Mouse (Mus musculus): ENCODE data around the gene Cep68. TPM values are rescaled to one million over a fixed set of nuclear protein-coding genes. Genes with fewer than 3 reads are reported as not detected.

Gene Cep68
- polyA plus RNA-seq, 1 experiment from 2014 or later, result 29.4 TPM

DNA sequence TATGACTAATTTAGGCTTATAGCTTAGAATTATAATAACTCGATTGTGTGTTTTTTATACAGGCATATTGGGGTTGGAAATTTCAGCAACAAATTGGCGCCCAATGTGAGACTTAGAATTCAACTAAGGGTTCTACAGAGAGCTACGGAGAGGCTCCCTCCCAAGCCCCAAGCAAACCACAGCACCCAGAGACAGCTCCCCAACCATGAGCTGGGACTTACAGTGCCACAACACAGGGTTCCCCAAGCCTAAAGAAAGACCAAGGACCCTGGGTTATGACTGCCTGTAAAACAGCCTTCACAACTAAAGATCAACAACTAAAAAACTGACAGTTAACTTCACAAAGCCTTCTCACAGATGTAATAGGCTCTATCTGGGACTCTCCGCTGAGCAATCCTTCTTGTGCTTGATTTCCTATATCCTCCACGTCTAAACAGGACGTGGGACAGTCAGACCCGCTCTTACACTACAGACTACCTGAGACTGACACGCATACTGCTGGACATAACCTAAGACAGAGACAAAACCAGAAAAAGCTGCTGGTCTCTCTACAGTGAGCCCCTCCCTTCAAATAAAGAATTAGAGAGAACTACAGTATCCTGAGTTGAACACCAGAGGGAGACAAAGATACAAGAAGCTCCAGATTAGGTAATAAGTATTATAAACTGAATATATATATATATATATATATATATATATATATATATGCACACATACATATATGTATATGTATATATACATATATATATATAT, 13.6 kb upstream of the Cep68 start:
- H3K36me3 ChIP-seq (ENCODE audit: control insufficient read depth, insufficient read depth, low read length), result no peaks in the 10 kb centered on the region
- DNase-seq (ENCODE audit: low spot score, missing footprints) (peak; percentile 88), ATAC-seq (ENCODE audit: low FRiP score) (no peak)
- no peak overlapping the region for H3K27ac ChIP-seq (ENCODE audit: low read depth, low read length)
- H3K9me3 ChIP-seq (ENCODE audit: control insufficient read depth, low read length), result no peaks in the 10 kb centered on the region
- 57% methylated on average over 8 of the region's 8 CpGs for whole genome bisulfite sequencing
- H3K9ac ChIP-seq (ENCODE audit: low read length), result no peak overlapping the region
- H3K4me2 ChIP-seq, result no peak overlapping the region
- no peaks in the 10 kb centered on the region for H3K4me1 ChIP-seq (ENCODE audit: control insufficient read depth, insufficient read depth, low read length)
- no peaks in the 10 kb centered on the region for H3K27me3 ChIP-seq (ENCODE audit: control insufficient read depth, insufficient read depth, low read length)
- H3K4me3 ChIP-seq (ENCODE audit: low read depth, low read length), result no peak overlapping the region

DNA sequence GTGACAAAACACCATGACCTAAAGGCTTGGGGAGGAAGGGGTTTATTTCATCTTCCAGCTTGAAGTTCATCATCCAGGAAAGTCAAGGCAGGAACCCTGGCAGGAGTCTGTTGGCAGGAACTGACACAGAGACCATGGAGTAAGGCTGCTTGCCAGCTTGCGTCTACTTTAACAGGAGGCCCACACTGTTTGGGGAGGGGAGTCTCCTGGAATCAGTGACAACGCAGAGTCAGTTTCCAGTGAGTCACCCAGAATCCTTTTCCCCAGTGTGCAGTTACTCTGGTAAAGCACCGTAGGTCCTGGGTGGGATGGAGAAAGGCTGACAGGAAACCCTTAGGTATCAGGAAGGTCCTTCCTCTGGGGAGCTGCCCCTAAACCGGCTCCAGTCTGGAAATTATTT, 5.6 kb upstream of the Cep68 start:
- Histone ChIP-seq H3K4me3 (ENCODE audit: low read depth, low read length) (no peak overlapping the region), H3K9me3 (ENCODE audit: control insufficient read depth, low read length) (no peaks in the 10 kb centered on the region), H3K9ac (ENCODE audit: low read length) (no peak overlapping the region), H3K27me3 (ENCODE audit: control insufficient read depth, insufficient read depth, low read length) (no peaks in the 10 kb centered on the region), H3K4me2 (no peak overlapping the region), H3K36me3 (ENCODE audit: control insufficient read depth, insufficient read depth, low read length) (no peaks in the 10 kb centered on the region), H3K27ac (ENCODE audit: low read depth, low read length) (no peak overlapping the region), H3K4me1 (ENCODE audit: control insufficient read depth, insufficient read depth, low read length) (no peaks in the 10 kb centered on the region)
- WGBS, result 93% methylated on average over 4 of the region's 4 CpGs
- DNase-seq (ENCODE audit: low spot score, missing footprints) (no peak), ATAC-seq (ENCODE audit: low FRiP score) (no peak)

- Histone ChIP-seq H3K9me3 (ENCODE audit: control insufficient read depth, low read length) (no peaks in the 10 kb centered on the region), H3K4me2 (no peak overlapping the region), H3K9ac (ENCODE audit: low read length) (no peak overlapping the region), H3K4me3 (ENCODE audit: low read depth, low read length) (no peak overlapping the region), H3K4me1 (ENCODE audit: control insufficient read depth, insufficient read depth, low read length) (peaks cover 5% of the 10 kb centered on the region; the same call in 1 of the 2 replicates), H3K27ac (ENCODE audit: low read depth, low read length) (no peak overlapping the region), H3K36me3 (ENCODE audit: control insufficient read depth, insufficient read depth, low read length) (no peaks in the 10 kb centered on the region), H3K27me3 (ENCODE audit: control insufficient read depth, insufficient read depth, low read length) (no peaks in the 10 kb centered on the region)
- ATAC-seq (ENCODE audit: low FRiP score) (no peak), DNase-seq (ENCODE audit: low spot score, missing footprints) (no peak)
- WGBS, result 78% methylated on average over 2 of the region's 2 CpGs
These were observed 3.9 kb upstream of the Cep68 start for GRCm38 (mm10) chr11:20253088-20253487.

DNA sequence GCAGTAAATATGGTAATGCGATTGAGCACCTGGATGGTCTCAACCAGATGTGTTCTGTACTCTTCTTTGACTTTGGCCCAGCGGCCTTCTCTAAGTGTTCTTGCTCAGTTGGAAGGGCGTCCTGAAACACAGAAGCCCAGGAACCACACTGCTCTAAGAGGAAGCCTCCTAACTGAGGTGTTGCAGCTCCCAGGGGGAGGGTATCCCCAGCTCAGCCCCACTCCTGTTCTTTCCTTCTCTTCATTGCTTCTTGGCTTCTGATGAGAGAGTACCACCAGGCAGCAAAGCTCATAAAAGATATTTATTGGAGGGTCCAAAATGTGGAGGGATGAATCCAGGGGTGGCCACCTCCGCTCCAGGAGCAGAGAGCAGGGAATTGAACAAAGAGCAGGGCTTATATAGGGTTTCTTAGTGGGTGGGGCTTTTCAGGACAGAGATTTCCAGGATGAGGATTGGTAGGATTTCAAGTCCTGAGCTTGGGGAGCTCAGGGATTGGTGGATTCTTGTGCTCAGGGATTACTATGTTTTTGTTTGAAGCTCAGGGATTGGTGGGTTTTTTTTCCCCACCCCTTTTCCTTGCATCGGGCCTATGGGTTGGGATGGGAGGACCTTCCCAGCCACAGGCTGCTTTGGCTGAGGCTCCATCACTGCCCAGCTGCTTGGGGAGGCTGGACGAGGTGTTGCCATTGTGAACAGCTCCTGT, 1.4 kb upstream of the Cep68 start:
- Histone ChIP-seq H3K4me3 (ENCODE audit: low read depth, low read length) (no peak overlapping the region), H3K36me3 (ENCODE audit: control insufficient read depth, insufficient read depth, low read length) (no peaks in the 10 kb centered on the region), H3K9ac (ENCODE audit: low read length) (no peak overlapping the region), H3K27ac (ENCODE audit: low read depth, low read length) (no peak overlapping the region), H3K4me2 (no peak overlapping the region), H3K9me3 (ENCODE audit: control insufficient read depth, low read length) (no peaks in the 10 kb centered on the region), H3K4me1 (ENCODE audit: control insufficient read depth, insufficient read depth, low read length) (peaks cover 20% of the 10 kb centered on the region), H3K27me3 (ENCODE audit: control insufficient read depth, insufficient read depth, low read length) (no peaks in the 10 kb centered on the region)
- ATAC-seq (ENCODE audit: low FRiP score) (no peak), DNase-seq (ENCODE audit: low spot score, missing footprints) (no peak)
- WGBS, result 92% methylated on average over 6 of the region's 6 CpGs

- WGBS, result under 1% methylated on average over 39 of the region's 39 CpGs
- H3K9ac ChIP-seq (ENCODE audit: low read length), result peak overlapping the region; percentile 97
- H3K36me3 ChIP-seq (ENCODE audit: control insufficient read depth, insufficient read depth, low read length), result no peaks in the 10 kb centered on the region; the same call in 1 of the 2 replicates
- peak overlapping the region; percentile 62 for H3K4me2 ChIP-seq
- no peaks in the 10 kb centered on the region for H3K27me3 ChIP-seq (ENCODE audit: control insufficient read depth, insufficient read depth, low read length)
- ATAC-seq (ENCODE audit: low FRiP score) (peak; percentile 78), DNase-seq (ENCODE audit: low spot score, missing footprints) (peak; percentile 96)
- H3K4me3 ChIP-seq (ENCODE audit: low read depth, low read length), result peak overlapping the region; percentile 87
- peak overlapping the region; percentile 68; the same call in 1 of the 2 replicates for H3K27ac ChIP-seq (ENCODE audit: low read depth, low read length)
- H3K4me1 ChIP-seq (ENCODE audit: control insufficient read depth, insufficient read depth, low read length), result peaks cover 23% of the 10 kb centered on the region
- no peaks in the 10 kb centered on the region for H3K9me3 ChIP-seq (ENCODE audit: control insufficient read depth, low read length)
These were observed 389 bp downstream of the Cep68 start for GRCm38 (mm10) chr11:20248840-20249239.

DNA sequence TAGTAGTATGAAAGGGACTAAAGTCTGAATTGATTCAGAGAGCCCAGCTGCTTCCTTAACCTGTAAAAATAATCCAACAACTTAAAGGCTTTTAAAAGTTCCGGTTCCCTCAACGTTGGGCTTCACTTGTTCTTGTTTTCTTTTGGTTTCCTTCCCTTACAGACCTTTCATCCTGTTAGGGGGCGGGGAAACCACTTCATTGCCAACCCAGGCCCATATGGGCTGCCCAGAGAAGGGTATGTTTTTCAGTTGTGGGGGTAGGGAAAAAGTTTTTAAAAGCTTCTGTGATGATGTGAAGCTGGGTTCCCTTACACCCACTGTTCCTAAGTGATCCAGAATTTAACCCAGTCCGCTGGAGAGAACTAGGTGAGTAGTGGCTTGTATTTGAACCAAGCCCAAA, 952 bp downstream of the Cep68 start:
- Histone ChIP-seq H3K27ac (ENCODE audit: low read depth, low read length) (no peak overlapping the region), H3K9ac (ENCODE audit: low read length) (peak overlapping the region; percentile 97), H3K4me2 (peak overlapping the region; percentile 62), H3K27me3 (ENCODE audit: control insufficient read depth, insufficient read depth, low read length) (no peaks in the 10 kb centered on the region), H3K4me3 (ENCODE audit: low read depth, low read length) (peak overlapping the region; percentile 87), H3K9me3 (ENCODE audit: control insufficient read depth, low read length) (no peaks in the 10 kb centered on the region), H3K4me1 (ENCODE audit: control insufficient read depth, insufficient read depth, low read length) (peaks cover 23% of the 10 kb centered on the region), H3K36me3 (ENCODE audit: control insufficient read depth, insufficient read depth, low read length) (no peaks in the 10 kb centered on the region; the same call in 1 of the 2 replicates)
- 20% methylated on average over 4 of the region's 4 CpGs for WGBS
- ATAC-seq (ENCODE audit: low FRiP score) (no peak), DNase-seq (ENCODE audit: low spot score, missing footprints) (no peak)

DNA sequence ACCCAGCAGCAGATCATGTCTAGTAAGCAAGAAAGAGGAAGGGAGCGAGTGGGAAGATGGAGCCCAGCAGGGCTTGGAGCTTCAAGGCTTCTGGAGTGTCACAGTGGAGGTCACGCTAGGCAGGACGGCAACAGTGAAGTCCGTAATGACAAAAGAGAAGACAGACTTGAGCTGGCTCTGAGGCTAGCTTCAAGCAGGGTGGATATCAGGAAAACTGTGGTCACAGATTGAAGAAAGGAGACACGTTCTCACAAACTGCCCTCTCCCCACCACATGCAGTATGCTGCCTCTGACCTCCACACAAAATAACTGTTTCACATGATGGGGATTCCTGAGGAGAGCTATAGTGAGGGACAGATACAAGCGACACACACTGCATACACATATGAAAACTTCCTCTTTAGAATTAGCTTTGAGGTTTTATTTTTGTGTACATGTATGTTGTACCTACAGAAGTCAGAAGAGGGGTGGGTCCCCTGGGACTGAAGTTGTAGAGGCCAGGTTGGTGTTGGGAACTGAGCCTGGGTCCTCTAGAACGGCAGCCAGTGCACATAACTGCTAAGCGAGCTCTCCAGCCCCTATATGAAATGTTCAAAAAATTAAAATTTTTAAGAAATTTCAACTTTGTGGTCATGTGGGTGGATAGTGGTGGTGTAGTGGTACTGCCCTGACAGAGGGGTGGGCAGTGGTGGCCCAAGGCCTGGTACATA, 1.9 kb downstream of the Cep68 start:
- Histone ChIP-seq H3K27ac (ENCODE audit: low read depth, low read length) (no peak overlapping the region), H3K4me3 (ENCODE audit: low read depth, low read length) (no peak overlapping the region), H3K27me3 (ENCODE audit: control insufficient read depth, insufficient read depth, low read length) (no peaks in the 10 kb centered on the region), H3K9ac (ENCODE audit: low read length) (no peak overlapping the region; the same call in 1 of the 2 replicates), H3K4me1 (ENCODE audit: control insufficient read depth, insufficient read depth, low read length) (peaks cover 23% of the 10 kb centered on the region), H3K36me3 (ENCODE audit: control insufficient read depth, insufficient read depth, low read length) (peaks cover 3% of the 10 kb centered on the region; the same call in 1 of the 2 replicates), H3K9me3 (ENCODE audit: control insufficient read depth, low read length) (no peaks in the 10 kb centered on the region), H3K4me2 (no peak overlapping the region)
- peak; percentile 80 for DNase-seq (ENCODE audit: low spot score, missing footprints)
- 67% methylated on average over 8 of the region's 8 CpGs for WGBS
- ATAC-seq (ENCODE audit: low FRiP score), result no peak

- Histone ChIP-seq H3K4me2 (no peak overlapping the region), H3K27me3 (ENCODE audit: control insufficient read depth, insufficient read depth, low read length) (no peaks in the 10 kb centered on the region), H3K27ac (ENCODE audit: low read depth, low read length) (no peak overlapping the region), H3K9ac (ENCODE audit: low read length) (no peak overlapping the region), H3K9me3 (ENCODE audit: control insufficient read depth, low read length) (no peaks in the 10 kb centered on the region), H3K4me1 (ENCODE audit: control insufficient read depth, insufficient read depth, low read length) (peaks cover 23% of the 10 kb centered on the region), H3K4me3 (ENCODE audit: low read depth, low read length) (no peak overlapping the region), H3K36me3 (ENCODE audit: control insufficient read depth, insufficient read depth, low read length) (peaks cover 6% of the 10 kb centered on the region; the same call in 1 of the 2 replicates)
- 68% methylated on average over 1 of the region's 1 CpGs for WGBS
- ATAC-seq (ENCODE audit: low FRiP score) (no peak), DNase-seq (ENCODE audit: low spot score, missing footprints) (peak; percentile 56)
These were observed 2.6 kb downstream of the Cep68 start for GRCm38 (mm10) chr11:20246616-20247015.

DNA sequence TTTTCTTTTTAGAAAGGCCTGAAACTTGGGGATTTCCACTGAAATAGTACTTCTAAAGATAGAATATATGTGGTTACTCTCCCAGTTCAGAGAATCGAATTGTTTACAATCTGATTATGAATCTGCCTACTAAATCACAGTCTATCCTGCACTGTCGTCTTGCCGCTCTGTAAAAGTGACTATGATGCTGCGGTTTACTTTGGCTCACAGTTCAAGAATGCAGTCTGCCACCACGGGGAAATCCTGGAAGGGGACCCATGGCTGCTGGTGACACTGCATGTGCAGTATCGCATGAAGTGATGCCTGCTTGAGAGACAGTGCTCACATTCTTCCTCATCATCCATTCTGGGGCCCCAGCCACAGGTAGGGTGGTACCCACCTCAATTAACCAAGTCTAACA, 3.9 kb downstream of the Cep68 start:
- no peak overlapping the region for H3K27ac ChIP-seq (ENCODE audit: low read depth, low read length)
- ATAC-seq (ENCODE audit: low FRiP score) (no peak), DNase-seq (ENCODE audit: low spot score, missing footprints) (peak; percentile 59)
- 91% methylated on average over 6 of the region's 6 CpGs for WGBS
- no peak overlapping the region for H3K4me2 ChIP-seq
- H3K4me1 ChIP-seq (ENCODE audit: control insufficient read depth, insufficient read depth, low read length), result peaks cover 23% of the 10 kb centered on the region
- H3K27me3 ChIP-seq (ENCODE audit: control insufficient read depth, insufficient read depth, low read length), result no peaks in the 10 kb centered on the region
- H3K9me3 ChIP-seq (ENCODE audit: control insufficient read depth, low read length), result no peaks in the 10 kb centered on the region
- peaks cover 7% of the 10 kb centered on the region; the same call in 1 of the 2 replicates for H3K36me3 ChIP-seq (ENCODE audit: control insufficient read depth, insufficient read depth, low read length)
- no peak overlapping the region for H3K9ac ChIP-seq (ENCODE audit: low read length)
- no peak overlapping the region for H3K4me3 ChIP-seq (ENCODE audit: low read depth, low read length)
